Mouse (Mus musculus): Measurements from ENCODE around the gene Fxyd3.

DNA sequence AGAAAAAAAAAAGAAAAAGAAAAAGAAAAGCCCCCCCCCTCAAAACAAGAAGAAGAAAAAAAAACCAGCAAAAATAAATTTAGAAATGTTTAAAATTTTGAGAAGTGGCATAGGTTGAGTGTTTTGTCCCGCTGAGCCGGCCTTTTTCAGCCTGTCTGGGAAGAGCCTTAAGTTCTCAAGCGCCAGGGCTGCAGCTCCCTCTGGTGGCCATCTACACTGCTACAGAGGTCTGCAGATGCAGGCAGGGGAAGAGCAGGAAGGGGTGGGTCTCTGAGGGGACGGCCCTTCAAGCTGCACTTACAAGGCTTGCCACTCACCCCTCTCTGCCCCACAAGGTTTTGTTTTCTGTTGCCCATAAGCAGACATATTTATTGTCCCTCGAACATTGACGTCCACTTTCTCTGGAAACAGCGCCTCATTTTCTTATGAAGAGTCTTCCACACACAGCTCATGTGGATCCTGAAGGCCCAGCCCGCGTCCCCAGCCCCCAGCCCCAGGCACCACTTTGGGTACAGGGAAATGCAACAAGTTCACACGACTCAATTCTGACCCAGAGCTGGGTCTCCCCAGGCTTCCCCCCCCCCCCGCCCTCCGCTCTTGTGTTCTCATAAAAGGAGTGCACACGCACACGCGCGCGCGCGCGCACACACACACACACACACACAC lies 21.2 kb upstream of the Fxyd3 start:
- TF ChIP-seq CTCF (IDR thresholded peaks at IDR 0.05; ENCODE audit: insufficient read depth, low read depth, low read length) (peak; percentile 93), POLR2A (IDR thresholded peaks at IDR 0.05; ENCODE audit: insufficient read depth, low read depth, low read length) (no peak)

Measured in olfactory bulb, adult 2 months (tissue).